Mouse (Mus musculus): ENCODE data around the gene Fbn1. TPM values are rescaled to one million over a fixed set of nuclear protein-coding genes. Genes with fewer than 3 reads are reported as not detected.

Fbn1 gene
- polyA plus RNA-seq, 1 experiment from 2014 or later = 33.7 TPM

GRCm38 (mm10) chr2:125275617-125276016, 232.2 kb downstream of the Fbn1 start:
- WGBS = 39% methylated on average over 5 of the region's 5 CpGs
- no peak overlapping the region for H3K9ac ChIP-seq (ENCODE audit: low read length)
- no peak; the same call in 1 of the 2 replicates for ATAC-seq (ENCODE audit: insufficient read depth, low FRiP score)
- H3K27ac ChIP-seq (ENCODE audit: low read length) = no peak overlapping the region
- no peaks in the 10 kb centered on the region for H3K4me1 ChIP-seq (ENCODE audit: control insufficient read depth, insufficient read depth, low read length)
- no peaks in the 10 kb centered on the region for H3K9me3 ChIP-seq (replicated peaks; ENCODE audit: control insufficient read depth, low read length)
- no peak overlapping the region for H3K4me2 ChIP-seq (ENCODE audit: low read depth, low read length)
- no peaks in the 10 kb centered on the region for H3K27me3 ChIP-seq (ENCODE audit: control insufficient read depth, insufficient read depth, low read length)
- no peaks in the 10 kb centered on the region for H3K36me3 ChIP-seq (ENCODE audit: control insufficient read depth, insufficient read depth, low read length)
- no peak overlapping the region for H3K4me3 ChIP-seq (replicated peaks; ENCODE audit: low read length)

DNA sequence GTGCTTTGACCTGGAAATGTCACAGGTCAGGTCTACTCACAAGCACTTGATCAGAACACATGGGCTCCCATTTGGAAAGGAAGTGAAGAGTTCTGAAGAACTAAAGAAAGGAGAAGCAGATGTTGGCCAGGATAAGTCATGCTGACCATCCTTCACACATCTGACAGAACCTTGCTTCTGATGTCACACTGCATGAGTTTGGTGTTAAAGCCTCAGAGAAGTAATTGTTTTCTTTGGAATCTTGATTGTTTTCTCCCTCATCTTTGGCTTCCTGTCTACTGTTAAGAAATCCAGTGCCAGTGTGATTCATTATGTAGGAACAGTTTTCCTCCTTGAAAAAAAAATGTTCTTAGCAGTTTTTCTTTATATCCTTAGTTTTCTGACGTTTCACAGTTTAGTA, 238.9 kb downstream of the Fbn1 start:
- Histone ChIP-seq H3K27ac (ENCODE audit: low read length) (no peak overlapping the region), H3K9ac (ENCODE audit: low read length) (no peak overlapping the region), H3K9me3 (replicated peaks; ENCODE audit: control insufficient read depth, low read length) (no peaks in the 10 kb centered on the region), H3K36me3 (ENCODE audit: control insufficient read depth, insufficient read depth, low read length) (no peaks in the 10 kb centered on the region), H3K4me1 (ENCODE audit: control insufficient read depth, insufficient read depth, low read length) (no peaks in the 10 kb centered on the region), H3K4me2 (ENCODE audit: low read depth, low read length) (no peak overlapping the region), H3K4me3 (replicated peaks; ENCODE audit: low read length) (no peak overlapping the region), H3K27me3 (ENCODE audit: control insufficient read depth, insufficient read depth, low read length) (no peaks in the 10 kb centered on the region)
- ATAC-seq (ENCODE audit: insufficient read depth, low FRiP score) = no peak
- WGBS = 69% methylated on average over 1 of the region's 1 CpGs

DNA sequence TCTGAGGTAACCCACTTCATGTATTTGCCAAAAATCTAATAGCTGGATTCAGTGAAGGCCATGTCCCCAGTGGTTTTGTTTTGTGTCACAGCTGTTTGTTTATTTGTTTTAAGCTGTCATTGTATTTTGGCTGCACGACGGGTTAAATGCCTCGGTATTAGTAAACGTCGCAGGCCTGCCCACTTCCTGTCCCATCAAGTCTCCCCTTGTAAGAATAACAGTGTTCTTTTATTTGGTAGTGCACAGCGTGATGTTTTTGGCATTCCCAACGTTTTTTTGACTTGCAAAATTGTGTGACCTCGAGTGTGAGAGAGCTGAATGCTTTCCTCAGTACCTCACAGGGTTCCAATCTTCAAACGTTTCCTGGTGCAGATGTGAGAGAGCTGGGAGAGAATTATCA, 244.0 kb downstream of the Fbn1 start:
- no peak overlapping the region for H3K4me2 ChIP-seq (ENCODE audit: low read depth, low read length)
- no peak for ATAC-seq (ENCODE audit: insufficient read depth, low FRiP score)
- 17% methylated on average over 9 of the region's 9 CpGs for WGBS
- no peaks in the 10 kb centered on the region for H3K9me3 ChIP-seq (replicated peaks; ENCODE audit: control insufficient read depth, low read length)
- no peaks in the 10 kb centered on the region for H3K4me1 ChIP-seq (ENCODE audit: control insufficient read depth, insufficient read depth, low read length)
- H3K9ac ChIP-seq (ENCODE audit: low read length) = no peak overlapping the region
- H3K27me3 ChIP-seq (ENCODE audit: control insufficient read depth, insufficient read depth, low read length) = no peaks in the 10 kb centered on the region
- no peak overlapping the region for H3K27ac ChIP-seq (ENCODE audit: low read length)
- no peak overlapping the region for H3K4me3 ChIP-seq (replicated peaks; ENCODE audit: low read length)
- H3K36me3 ChIP-seq (ENCODE audit: control insufficient read depth, insufficient read depth, low read length) = no peaks in the 10 kb centered on the region

GRCm38 (mm10) chr2:125263056-125263455, 244.7 kb downstream of the Fbn1 start:
- Histone ChIP-seq H3K9ac (ENCODE audit: low read length) (no peak overlapping the region), H3K4me2 (ENCODE audit: low read depth, low read length) (no peak overlapping the region), H3K36me3 (ENCODE audit: control insufficient read depth, insufficient read depth, low read length) (no peaks in the 10 kb centered on the region), H3K4me1 (ENCODE audit: control insufficient read depth, insufficient read depth, low read length) (no peaks in the 10 kb centered on the region), H3K9me3 (replicated peaks; ENCODE audit: control insufficient read depth, low read length) (no peaks in the 10 kb centered on the region), H3K27me3 (ENCODE audit: control insufficient read depth, insufficient read depth, low read length) (no peaks in the 10 kb centered on the region), H3K4me3 (replicated peaks; ENCODE audit: low read length) (no peak overlapping the region), H3K27ac (ENCODE audit: low read length) (no peak overlapping the region)
- ATAC-seq (ENCODE audit: insufficient read depth, low FRiP score) = no peak
- WGBS = 20% methylated on average over 5 of the region's 5 CpGs

DNA sequence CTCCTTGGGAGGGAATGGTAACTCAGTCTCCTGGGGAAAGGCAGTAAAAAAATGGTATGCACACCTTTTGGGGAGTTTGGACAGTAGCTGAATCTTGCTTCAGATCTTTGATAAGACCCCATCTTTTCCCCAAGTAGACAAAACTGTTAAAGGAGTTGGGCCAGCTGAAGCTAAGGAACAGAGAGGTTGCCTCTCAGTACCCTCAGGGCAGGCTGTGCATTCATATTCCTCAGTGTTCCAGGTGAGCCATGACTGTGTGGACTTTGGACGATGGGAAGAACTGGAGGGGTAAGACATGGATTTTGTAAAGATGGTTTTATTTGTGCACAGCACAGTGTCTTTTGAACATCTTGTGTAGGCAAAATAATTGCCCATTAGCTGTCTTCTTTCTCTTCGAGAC, 247.5 kb downstream of the Fbn1 start:
- Histone ChIP-seq H3K4me1 (ENCODE audit: control insufficient read depth, insufficient read depth, low read length) (no peaks in the 10 kb centered on the region), H3K9me3 (replicated peaks; ENCODE audit: control insufficient read depth, low read length) (no peaks in the 10 kb centered on the region), H3K4me3 (replicated peaks; ENCODE audit: low read length) (no peak overlapping the region), H3K4me2 (ENCODE audit: low read depth, low read length) (no peak overlapping the region), H3K27ac (ENCODE audit: low read length) (no peak overlapping the region), H3K9ac (ENCODE audit: low read length) (no peak overlapping the region), H3K27me3 (ENCODE audit: control insufficient read depth, insufficient read depth, low read length) (no peaks in the 10 kb centered on the region), H3K36me3 (ENCODE audit: control insufficient read depth, insufficient read depth, low read length) (peaks cover 8% of the 10 kb centered on the region; the same call in 1 of the 2 replicates)
- no peak for ATAC-seq (ENCODE audit: insufficient read depth, low FRiP score)
- 77% methylated on average over 2 of the region's 2 CpGs for WGBS

DNA sequence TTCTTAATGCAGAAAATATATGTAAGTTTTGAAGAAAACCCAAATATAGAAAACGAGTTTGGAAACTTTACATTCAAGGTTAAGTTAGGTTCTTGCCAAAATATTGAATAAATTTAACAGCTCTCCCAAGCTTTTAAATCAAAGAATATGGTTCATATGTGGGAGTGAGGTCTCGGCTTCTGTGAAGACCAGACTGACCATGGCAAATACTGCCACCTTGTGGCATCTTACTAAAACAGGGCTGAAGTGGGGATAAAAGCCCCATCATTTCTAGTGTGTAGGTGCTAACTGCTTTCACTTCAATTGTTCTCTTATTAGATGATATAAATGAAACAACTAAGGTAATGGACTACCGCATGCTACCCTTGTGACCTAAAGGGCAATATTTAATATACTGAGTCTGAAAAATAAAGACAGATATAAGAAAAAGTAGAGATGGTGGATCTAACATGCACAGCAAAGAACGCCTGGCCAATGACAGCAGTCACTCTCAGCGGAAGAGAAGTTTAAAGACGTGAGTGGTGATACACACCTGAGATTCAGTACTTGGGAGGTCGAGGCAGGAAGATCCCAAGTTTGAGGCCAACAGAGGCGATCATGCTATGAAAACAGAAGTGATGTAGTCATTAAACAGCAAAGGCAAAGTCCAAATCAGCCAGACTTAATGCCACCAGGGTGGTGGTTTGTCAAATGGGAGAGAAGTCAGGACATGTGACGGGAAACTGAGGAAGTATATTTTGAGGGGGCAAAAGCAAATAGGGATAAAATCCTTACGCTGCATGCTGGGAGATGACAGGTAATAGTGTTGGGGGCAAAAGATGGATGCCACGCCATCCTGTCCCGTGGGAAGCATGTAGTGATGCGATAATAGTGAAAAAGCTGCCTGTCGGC, 248.3 kb downstream of the Fbn1 start:
- no peak for ATAC-seq (ENCODE audit: insufficient read depth, low FRiP score)

GRCm38 (mm10) chr2:125255886-125256285, 251.9 kb downstream of the Fbn1 start:
- H3K36me3 ChIP-seq (ENCODE audit: control insufficient read depth, insufficient read depth, low read length) = peaks cover 24% of the 10 kb centered on the region
- H3K27me3 ChIP-seq (ENCODE audit: control insufficient read depth, insufficient read depth, low read length) = no peaks in the 10 kb centered on the region
- H3K9me3 ChIP-seq (replicated peaks; ENCODE audit: control insufficient read depth, low read length) = 0 out of 2 replicates have a peak, but pooled peaks cover 7% of the 10 kb centered on the region
- H3K4me2 ChIP-seq (ENCODE audit: low read depth, low read length) = no peak overlapping the region
- no peaks in the 10 kb centered on the region for H3K4me1 ChIP-seq (ENCODE audit: control insufficient read depth, insufficient read depth, low read length)
- no peak overlapping the region for H3K4me3 ChIP-seq (replicated peaks; ENCODE audit: low read length)
- 35% methylated on average over 3 of the region's 3 CpGs for WGBS
- H3K27ac ChIP-seq (ENCODE audit: low read length) = peak overlapping the region; percentile 42; the same call in 1 of the 2 replicates
- no peak overlapping the region for H3K9ac ChIP-seq (ENCODE audit: low read length)
- no peak for ATAC-seq (ENCODE audit: insufficient read depth, low FRiP score)

More for the DNA sequence above, 248.3 kb downstream of the Fbn1 start:
- peaks cover 8% of the 10 kb centered on the region; the same call in 1 of the 2 replicates for H3K36me3 ChIP-seq (ENCODE audit: control insufficient read depth, insufficient read depth, low read length)
- H3K4me2 ChIP-seq (ENCODE audit: low read depth, low read length) = no peak overlapping the region
- H3K9me3 ChIP-seq (replicated peaks; ENCODE audit: control insufficient read depth, low read length) = no peaks in the 10 kb centered on the region
- no peak overlapping the region for H3K9ac ChIP-seq (ENCODE audit: low read length)
- H3K27ac ChIP-seq (ENCODE audit: low read length) = no peak overlapping the region
- no peaks in the 10 kb centered on the region for H3K27me3 ChIP-seq (ENCODE audit: control insufficient read depth, insufficient read depth, low read length)
- H3K4me1 ChIP-seq (ENCODE audit: control insufficient read depth, insufficient read depth, low read length) = no peaks in the 10 kb centered on the region
- 82% methylated on average over 14 of the region's 14 CpGs for WGBS
- no peak overlapping the region for H3K4me3 ChIP-seq (replicated peaks; ENCODE audit: low read length)

DNA sequence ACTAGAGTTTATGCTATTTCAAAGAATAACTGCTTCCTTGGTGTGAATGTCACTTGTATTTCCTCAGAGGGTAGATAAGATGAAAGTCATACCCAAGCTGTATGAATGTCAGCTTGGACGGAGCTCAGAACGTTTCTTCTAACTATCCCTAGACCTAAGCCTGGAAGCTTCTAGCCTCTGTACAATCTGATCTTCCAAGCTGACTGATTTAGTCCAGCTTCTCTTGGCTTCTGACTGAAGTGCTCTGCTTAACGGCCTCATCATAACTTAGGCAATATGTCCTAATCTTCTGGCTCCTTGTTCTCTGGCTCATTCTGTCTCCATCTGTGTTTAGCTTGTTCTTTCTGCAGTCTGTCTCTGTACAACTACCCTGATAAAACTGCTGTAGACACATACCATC, 253.2 kb downstream of the Fbn1 start:
- Histone ChIP-seq H3K4me1 (ENCODE audit: control insufficient read depth, insufficient read depth, low read length) (0 out of 2 replicates have a peak, but pooled peaks cover 3% of the 10 kb centered on the region), H3K27ac (ENCODE audit: low read length) (no peak overlapping the region), H3K4me3 (replicated peaks; ENCODE audit: low read length) (no peak overlapping the region), H3K36me3 (ENCODE audit: control insufficient read depth, insufficient read depth, low read length) (peaks cover 33% of the 10 kb centered on the region), H3K4me2 (ENCODE audit: low read depth, low read length) (no peak overlapping the region), H3K27me3 (ENCODE audit: control insufficient read depth, insufficient read depth, low read length) (no peaks in the 10 kb centered on the region), H3K9ac (ENCODE audit: low read length) (no peak overlapping the region), H3K9me3 (replicated peaks; ENCODE audit: control insufficient read depth, low read length) (0 out of 2 replicates have a peak, but pooled peaks cover 7% of the 10 kb centered on the region)
- no peak for ATAC-seq (ENCODE audit: insufficient read depth, low FRiP score)
- WGBS = 92% methylated on average over 3 of the region's 3 CpGs

DNA sequence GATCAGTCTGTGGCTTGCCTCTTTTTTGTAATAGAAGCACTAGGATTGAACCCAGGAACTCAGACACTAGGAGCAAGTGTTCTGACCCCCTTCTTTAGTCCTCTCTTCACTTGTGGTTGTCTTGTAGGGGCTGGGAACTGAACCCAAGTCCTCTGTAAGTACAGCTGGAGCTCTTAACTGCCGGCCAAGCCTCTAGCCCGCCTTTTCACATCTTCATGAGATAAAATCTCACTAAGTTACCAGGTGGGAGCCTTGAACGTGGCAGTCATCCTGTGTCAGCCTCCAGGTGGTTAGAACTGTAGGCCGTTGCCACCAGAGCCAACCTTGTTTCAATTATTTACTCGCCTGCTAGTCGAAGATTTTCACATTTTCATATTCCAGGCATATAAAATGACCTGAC, 254.1 kb downstream of the Fbn1 start:
- 92% methylated on average over 6 of the region's 6 CpGs for WGBS
- Histone ChIP-seq H3K4me2 (ENCODE audit: low read depth, low read length) (no peak overlapping the region), H3K9ac (ENCODE audit: low read length) (no peak overlapping the region), H3K27ac (ENCODE audit: low read length) (no peak overlapping the region), H3K4me3 (replicated peaks; ENCODE audit: low read length) (no peak overlapping the region), H3K4me1 (ENCODE audit: control insufficient read depth, insufficient read depth, low read length) (peaks cover 4% of the 10 kb centered on the region), H3K9me3 (replicated peaks; ENCODE audit: control insufficient read depth, low read length) (0 out of 2 replicates have a peak, but pooled peaks cover 7% of the 10 kb centered on the region), H3K27me3 (ENCODE audit: control insufficient read depth, insufficient read depth, low read length) (no peaks in the 10 kb centered on the region), H3K36me3 (ENCODE audit: control insufficient read depth, insufficient read depth, low read length) (peaks cover 33% of the 10 kb centered on the region)
- no peak for ATAC-seq (ENCODE audit: insufficient read depth, low FRiP score)
